Mouse (Mus musculus): ENCODE data around the gene Gm14434. TPM values are rescaled to one million over a fixed set of nuclear protein-coding genes. Genes with fewer than 3 reads are reported as not detected.
"Not testable (repeated sequence)": the region's sequence is repeated elsewhere in the genome, so short reads cannot be mapped to it uniquely, and the experiment has no call there.

The Gm14434 gene
- 0.97 and 2.5 TPM in 2 replicates for polyA plus RNA-seq (2014; fragmentation: Nextera tagmentation; extraction: Ambion mirVana)

DNA sequence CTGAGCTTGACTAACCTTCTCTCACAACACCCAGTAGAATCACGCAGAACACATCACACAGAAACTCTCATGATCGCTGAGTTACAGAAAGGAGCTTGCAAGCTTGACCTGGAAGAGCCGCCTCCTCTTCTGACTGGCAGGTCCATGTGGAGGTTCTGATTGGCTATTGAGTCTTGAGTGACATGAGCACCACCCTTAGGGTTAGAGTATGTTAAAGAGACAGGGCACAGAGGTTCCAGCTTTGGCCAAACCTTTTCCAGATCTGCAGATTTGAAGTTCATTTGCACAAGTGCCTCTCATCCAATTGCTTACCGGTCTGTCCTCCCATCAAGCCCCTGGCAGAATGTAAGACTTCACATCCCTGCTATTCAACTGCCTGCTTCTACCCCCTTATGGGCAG lies at the start of gene Gm14434:
Gene Gm14434 (minus strand): TSS at position 101 of the 400 bp plus-strand sequence.
- not testable (repeated sequence) for H3K4me2 ChIP-seq (replicated peaks; ENCODE audit: low read depth, low read length); H3K4me3 ChIP-seq (ENCODE audit: low read depth, low read length); H3K27ac ChIP-seq (ENCODE audit: low read length); H3K36me3 ChIP-seq (ENCODE audit: control insufficient read depth, insufficient read depth, low read length); H3K9ac ChIP-seq (replicated peaks; ENCODE audit: low read depth, low read length); ATAC-seq (ENCODE audit: insufficient number of reproducible peaks, insufficient read depth, low FRiP score, low read depth); H3K4me1 ChIP-seq (ENCODE audit: control insufficient read depth, insufficient read depth, low read length); H3K9me3 ChIP-seq (ENCODE audit: control insufficient read depth, low read depth, low read length); H3K27me3 ChIP-seq (ENCODE audit: control insufficient read depth, insufficient read depth, low read length)
- WGBS = no CpG with 5 or more reads among the region's 4 CpGs

DNA sequence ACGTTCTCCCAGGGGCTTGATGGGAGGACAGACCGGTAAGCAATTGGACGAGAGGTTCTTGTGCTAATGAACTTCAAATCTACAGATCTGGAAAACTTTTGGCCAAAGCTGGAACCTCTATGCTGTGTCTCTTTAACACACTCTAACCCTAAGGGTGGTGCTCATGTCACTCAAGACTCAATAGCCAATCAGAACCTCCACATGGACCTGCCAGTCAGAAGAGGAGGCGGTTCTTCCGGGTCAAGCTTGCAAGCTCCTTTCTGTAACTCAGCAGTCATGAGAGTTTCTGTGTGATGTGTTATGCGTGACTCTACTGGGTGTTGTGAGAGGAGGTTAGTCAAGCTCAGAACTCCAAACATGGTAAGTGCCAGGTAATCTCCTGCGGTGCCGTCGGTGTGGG lies 34.2 kb upstream of the Gm14434 start, which contains the start of gene Zfp967:
Gene Zfp967 (plus strand): TSS at position 301 of the 400 bp plus-strand sequence.
- WGBS = no CpG with 5 or more reads among the region's 9 CpGs
- not testable (repeated sequence) for H3K9ac ChIP-seq (replicated peaks; ENCODE audit: low read depth, low read length); ATAC-seq (ENCODE audit: insufficient number of reproducible peaks, insufficient read depth, low FRiP score, low read depth); H3K4me1 ChIP-seq (ENCODE audit: control insufficient read depth, insufficient read depth, low read length); H3K27ac ChIP-seq (ENCODE audit: low read length); H3K27me3 ChIP-seq (ENCODE audit: control insufficient read depth, insufficient read depth, low read length); H3K4me3 ChIP-seq (ENCODE audit: low read depth, low read length); H3K4me2 ChIP-seq (replicated peaks; ENCODE audit: low read depth, low read length); H3K36me3 ChIP-seq (ENCODE audit: control insufficient read depth, insufficient read depth, low read length); H3K9me3 ChIP-seq (ENCODE audit: control insufficient read depth, low read depth, low read length)

- ATAC-seq (ENCODE audit: insufficient number of reproducible peaks, insufficient read depth, low FRiP score, low read depth); H3K4me1 ChIP-seq (ENCODE audit: control insufficient read depth, insufficient read depth, low read length); H3K9ac ChIP-seq (replicated peaks; ENCODE audit: low read depth, low read length); H3K27ac ChIP-seq (ENCODE audit: low read length); H3K9me3 ChIP-seq (ENCODE audit: control insufficient read depth, low read depth, low read length); H3K4me2 ChIP-seq (replicated peaks; ENCODE audit: low read depth, low read length); H3K36me3 ChIP-seq (ENCODE audit: control insufficient read depth, insufficient read depth, low read length); H3K27me3 ChIP-seq (ENCODE audit: control insufficient read depth, insufficient read depth, low read length); H3K4me3 ChIP-seq (ENCODE audit: low read depth, low read length): not testable (repeated sequence)
- no CpG with 5 or more reads among the region's 6 CpGs for WGBS
Measured at GRCm38 (mm10) chr2:176423294-176423693, 63.3 kb downstream of the Gm14434 start, which contains the start of gene Gm14435. Gm14435 (plus strand) TSS chr2:176423594.

Other genes starting within 250 kb of the Gm14434 start
- gene Gm11009, start 167.3 kb downstream of the Gm14434 start, polyA plus RNA-seq (2014; fragmentation: Nextera tagmentation; extraction: Ambion mirVana) = not detected in 2 replicates
- gene Gm14435, start 63.2 kb downstream of the Gm14434 start, polyA plus RNA-seq (2014; fragmentation: Nextera tagmentation; extraction: Ambion mirVana) = 18.2 and 22.6 TPM in 2 replicates
- gene Zfp967, start 34.3 kb upstream of the Gm14434 start, polyA plus RNA-seq (2014; fragmentation: Nextera tagmentation; extraction: Ambion mirVana) = not detected in 2 replicates
- 18.1 and 26.1 TPM in 2 replicates for gene Gm14308, start 149.6 kb upstream of the Gm14434 start, polyA plus RNA-seq (2014; fragmentation: Nextera tagmentation; extraction: Ambion mirVana)
- gene Zfp973, start 183.7 kb upstream of the Gm14434 start, polyA plus RNA-seq (2014; fragmentation: Nextera tagmentation; extraction: Ambion mirVana) = 11.8 and 12.6 TPM in 2 replicates
- gene Gm14305, start 221.5 kb upstream of the Gm14434 start, polyA plus RNA-seq (2014; fragmentation: Nextera tagmentation; extraction: Ambion mirVana) = 36.7 and 38.4 TPM in 2 replicates

Measured in stomach, embryonic 14.5 days (tissue).